ENCODE assay signal across 17 mouse cellular contexts in the genomic region with DNA sequence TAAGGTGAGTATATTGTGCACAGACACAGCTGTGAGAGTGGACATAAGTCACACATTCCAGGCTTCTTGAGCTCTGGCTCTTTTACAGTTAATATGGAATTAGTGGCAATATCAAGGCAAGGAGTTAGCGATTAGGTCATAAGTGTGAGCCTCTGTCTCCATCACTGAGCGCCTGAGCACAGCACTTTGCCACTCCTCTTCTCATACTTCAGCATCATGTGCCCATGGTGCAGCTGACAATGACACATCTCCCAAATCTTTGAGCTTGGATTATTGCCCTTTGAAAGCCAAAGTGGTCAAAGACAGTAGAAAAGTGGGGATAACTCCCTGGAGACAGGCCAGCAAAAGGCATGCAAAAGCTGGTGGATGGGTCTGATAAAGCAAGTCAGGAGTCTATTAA.
DNase-seq lines count a peak whose midpoint lies in the region; ATAC-seq and TF ChIP-seq lines count a peak whose summit lies in the region.
"Had no signal": no experiment of that assay in that cellular context is flagged by ENCODE, and none has a peak within 500 bp of the region (broad histone marks: within the 10 kb centered on the region; RNA-seq: fewer than 3 reads in every experiment).

No protein-coding gene starts in this region.

- peaks cover 10% of the 10 kb centered on the region for H3K4me1 ChIP-seq in embryonic facial prominence, embryonic 14.5 days (ENCODE audit: control insufficient read depth, insufficient read depth, low read length)
- H3K4me1 ChIP-seq in stomach, embryonic 15.5 days, result peaks cover 3% of the 10 kb centered on the region; the same call in 1 of the 2 replicates
- H3K4me1 ChIP-seq in kidney, embryonic 16.5 days (ENCODE audit: insufficient read depth, low read length), result no peaks in the 10 kb centered on the region
- H3K4me1 ChIP-seq in midbrain, postnatal 0 days (ENCODE audit: insufficient read depth, low read length), result no peaks in the 10 kb centered on the region
- H3K4me1 ChIP-seq: forebrain, embryonic 12.5 days; kidney, embryonic 15.5 days; liver, embryonic 13.5 days had no signal

- 70% methylated on average over 2 of the region's 2 CpGs for WGBS in embryonic facial prominence, embryonic 14.5 days
- 73% methylated on average over 2 of the region's 2 CpGs for WGBS in stomach, embryonic 15.5 days
- 84% methylated on average over 2 of the region's 2 CpGs for WGBS in kidney, embryonic 16.5 days
- WGBS in midbrain, postnatal 0 days, result 82% methylated on average over 2 of the region's 2 CpGs

- H3K4me2 ChIP-seq in embryonic facial prominence, embryonic 14.5 days (ENCODE audit: low read depth, low read length), result no peak overlapping the region
- no peak overlapping the region for H3K4me2 ChIP-seq in stomach, embryonic 15.5 days
- H3K4me2 ChIP-seq in kidney, embryonic 16.5 days (replicated peaks; ENCODE audit: low read depth, low read length), result no peak overlapping the region
- H3K4me2 ChIP-seq in midbrain, postnatal 0 days (ENCODE audit: low read depth, low read length, poor library complexity, severe bottlenecking), result no peak overlapping the region
- H3K4me2 ChIP-seq: forebrain, embryonic 12.5 days; heart, embryonic 13.5 days; kidney, embryonic 15.5 days; limb, embryonic 12.5 days; liver, embryonic 13.5 days had no signal

- no peaks in the 10 kb centered on the region for H3K27me3 ChIP-seq in embryonic facial prominence, embryonic 14.5 days (replicated peaks; ENCODE audit: control insufficient read depth, insufficient read depth, low read length)
- H3K27me3 ChIP-seq in stomach, embryonic 15.5 days (replicated peaks), result no peaks in the 10 kb centered on the region
- no peaks in the 10 kb centered on the region for H3K27me3 ChIP-seq in kidney, embryonic 16.5 days (ENCODE audit: insufficient read depth, low read length)
- H3K27me3 ChIP-seq in midbrain, postnatal 0 days (ENCODE audit: insufficient read depth, low read length), result no peaks in the 10 kb centered on the region
- H3K27me3 ChIP-seq: forebrain, embryonic 12.5 days; heart, embryonic 13.5 days; kidney, embryonic 15.5 days; limb, embryonic 12.5 days; liver, embryonic 13.5 days had no signal

- ATAC-seq in embryonic facial prominence, embryonic 14.5 days (ENCODE audit: low read depth), result no peak
- ATAC-seq in stomach, embryonic 15.5 days (ENCODE audit: insufficient read depth, low FRiP score, low read depth), result no peak
- no peak for ATAC-seq in kidney, embryonic 16.5 days (ENCODE audit: low FRiP score, low TSS enrichment)
- ATAC-seq in midbrain, postnatal 0 days (ENCODE audit: low FRiP score), result no peak

- TF ChIP-seq CTCF in layer of hippocampus, adult 2 months (conservative IDR thresholded peaks at IDR 0.05), result no peak
- no peak for TF ChIP-seq CTCF in midbrain, postnatal 0 days (IDR thresholded peaks at IDR 0.05)

- H3K9me3 ChIP-seq in embryonic facial prominence, embryonic 14.5 days (ENCODE audit: control insufficient read depth, low read length), result no peaks in the 10 kb centered on the region
- H3K9me3 ChIP-seq in stomach, embryonic 15.5 days, result no peaks in the 10 kb centered on the region
- H3K9me3 ChIP-seq in kidney, embryonic 16.5 days (ENCODE audit: low read length), result no peaks in the 10 kb centered on the region
- no peaks in the 10 kb centered on the region for H3K9me3 ChIP-seq in midbrain, postnatal 0 days (ENCODE audit: low read length)
- H3K9me3 ChIP-seq: forebrain, embryonic 12.5 days; heart, embryonic 13.5 days; kidney, embryonic 15.5 days; limb, embryonic 12.5 days; liver, embryonic 13.5 days had no signal

- H3K4me3 ChIP-seq in layer of hippocampus, adult 2 months, result no peak overlapping the region
- no peak overlapping the region for H3K4me3 ChIP-seq in embryonic facial prominence, embryonic 14.5 days (ENCODE audit: low read depth, low read length)
- no peak overlapping the region for H3K4me3 ChIP-seq in stomach, embryonic 15.5 days (replicated peaks)
- H3K4me3 ChIP-seq in kidney, embryonic 16.5 days (ENCODE audit: low read length), result no peak overlapping the region
- no peak overlapping the region for H3K4me3 ChIP-seq in midbrain, postnatal 0 days (ENCODE audit: low read depth, low read length)
- H3K4me3 ChIP-seq: forebrain, embryonic 12.5 days; heart, embryonic 13.5 days; kidney, embryonic 15.5 days; limb, embryonic 12.5 days; liver, embryonic 13.5 days had no signal

- no peak for DNase-seq in layer of hippocampus, adult 2 months (ENCODE audit: low spot score in 2 of 2)
- DNase-seq in layer of hippocampus, postnatal 36 days, result no peak
- peak; percentile 44 for DNase-seq in MN1 (ENCODE audit: low spot score)
- no peak for DNase-seq in embryonic facial prominence, embryonic 14.5 days (ENCODE audit: low spot score)
- DNase-seq in midbrain, postnatal 0 days (ENCODE audit: low spot score), result no peak
- DNase-seq: adrenal gland, adult 2 months; cerebellum, adult 11-12 months; cerebellum, postnatal 36 days; liver, embryonic 13.5 days; right cerebral cortex, postnatal 25 days; thymus, postnatal 4 days had no signal

- no peak overlapping the region for H3K9ac ChIP-seq in embryonic facial prominence, embryonic 14.5 days (ENCODE audit: low read depth, low read length)
- H3K9ac ChIP-seq in stomach, embryonic 15.5 days, result no peak overlapping the region
- no peak overlapping the region for H3K9ac ChIP-seq in kidney, embryonic 16.5 days (replicated peaks; ENCODE audit: low read length)
- no peak overlapping the region for H3K9ac ChIP-seq in midbrain, postnatal 0 days (replicated peaks; ENCODE audit: low read length, poor library complexity, severe bottlenecking)
- H3K9ac ChIP-seq: forebrain, embryonic 12.5 days; heart, embryonic 13.5 days; kidney, embryonic 15.5 days; limb, embryonic 12.5 days; liver, embryonic 13.5 days had no signal

- peak overlapping the region; percentile 88 for H3K27ac ChIP-seq in layer of hippocampus, adult 2 months
- peak overlapping the region; percentile 58 for H3K27ac ChIP-seq in embryonic facial prominence, embryonic 14.5 days (replicated peaks; ENCODE audit: low read depth, low read length)
- peak overlapping the region; percentile 73 for H3K27ac ChIP-seq in stomach, embryonic 15.5 days
- no peak overlapping the region for H3K27ac ChIP-seq in kidney, embryonic 16.5 days (ENCODE audit: low read length)
- H3K27ac ChIP-seq in midbrain, postnatal 0 days (ENCODE audit: low read depth, low read length), result no peak overlapping the region
- H3K27ac ChIP-seq: forebrain, embryonic 12.5 days; heart, embryonic 13.5 days; limb, embryonic 12.5 days; liver, embryonic 13.5 days had no signal

- H3K36me3 ChIP-seq in embryonic facial prominence, embryonic 14.5 days (ENCODE audit: control insufficient read depth, insufficient read depth, low read length), result no peaks in the 10 kb centered on the region
- H3K36me3 ChIP-seq in stomach, embryonic 15.5 days, result no peaks in the 10 kb centered on the region
- no peaks in the 10 kb centered on the region for H3K36me3 ChIP-seq in kidney, embryonic 16.5 days (ENCODE audit: insufficient read depth, low read length)
- no peaks in the 10 kb centered on the region for H3K36me3 ChIP-seq in midbrain, postnatal 0 days (ENCODE audit: insufficient read depth, low read length)
- H3K36me3 ChIP-seq: forebrain, embryonic 12.5 days; heart, embryonic 13.5 days; kidney, embryonic 15.5 days; limb, embryonic 12.5 days; liver, embryonic 13.5 days had no signal

Comparison
In these comparisons a context has a peak if more than half of its experiments do, and no peak if none do; other contexts are left out.
1. H3K27ac ChIP-seq: peak in layer of hippocampus, adult 2 months (single experiment), embryonic facial prominence, embryonic 14.5 days (single experiment) and stomach, embryonic 15.5 days (single experiment); none in kidney, embryonic 16.5 days (single experiment) and midbrain, postnatal 0 days (single experiment).